Mouse (Mus musculus) heart, adult 18-20 months (tissue): ENCODE measurements around the gene St6galnac1. TPM values are rescaled to one million over a fixed set of nuclear protein-coding genes. Genes with fewer than 3 reads are reported as not detected.
"Not testable (repeated sequence)": the region's sequence is repeated elsewhere in the genome, so short reads cannot be mapped to it uniquely, and the experiment has no call there.

Experiments
- DNase-seq, 2 experiments: peaks; one replicate each; pipeline ENCODE4 v3.0.0; 2021 to 2022; ENCODE audit warnings: mixed read lengths in 1 of 2
- long read RNA-seq, 2 experiments: library from polyadenylated mRNA; stranded (forward); transcript quantifications; one replicate each; pipeline ENCODE4 v2.0.0; 2021
- total RNA-seq, 2 experiments: library from RNA; stranded (reverse); gene quantifications; 2 replicates each; pipeline ENCODE4 v1.2.3; 2021

Gene St6galnac1
- not detected for total RNA-seq
- long read RNA-seq, experiment 1: 0 reads
- long read RNA-seq, experiment 2: 0 reads

DNA sequence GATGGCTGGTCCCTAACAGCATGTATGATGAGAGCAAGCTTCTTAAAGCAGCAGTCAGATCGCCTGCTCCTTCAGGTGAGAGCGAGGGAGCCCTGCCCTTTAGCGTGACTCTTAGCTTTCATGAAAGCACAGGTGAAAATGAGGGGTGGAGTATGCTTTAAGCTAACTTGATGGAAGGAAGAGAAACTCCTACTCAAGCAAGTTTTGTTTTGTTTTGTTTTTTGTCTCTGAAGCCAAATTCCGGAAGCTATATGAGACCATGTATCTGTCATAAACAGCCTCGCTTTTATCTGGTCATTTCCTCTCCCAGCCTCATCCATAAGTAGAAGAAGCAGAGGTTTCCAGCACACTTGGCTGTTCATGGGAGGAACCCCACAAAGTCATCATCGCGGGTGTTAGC, at the start of gene St6galnac1:
St6galnac1 (minus strand) TSS at position 101 of the 400 bp plus-strand sequence.
- DNase-seq: no peak

DNA sequence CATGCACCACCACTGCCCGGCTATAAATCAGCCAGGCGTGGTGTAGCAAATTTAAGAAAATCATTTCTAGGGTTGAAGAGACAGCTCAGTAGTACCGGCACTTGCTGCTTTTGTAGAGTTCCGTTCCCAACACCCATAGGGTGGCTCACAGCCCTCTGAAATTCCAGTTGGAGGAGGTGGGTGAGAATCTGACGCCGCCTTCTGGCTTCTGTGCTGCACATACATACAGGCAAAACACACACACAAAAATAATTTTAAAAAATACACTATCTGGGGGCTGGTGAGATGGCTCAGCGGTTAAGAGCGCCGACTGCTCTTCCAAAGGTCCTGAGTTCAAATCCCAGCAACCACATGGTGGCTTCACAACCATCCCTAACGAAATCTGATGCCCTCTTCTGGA, 48.6 kb upstream of the St6galnac1 start:
- not testable (repeated sequence) for DNase-seq

DNA sequence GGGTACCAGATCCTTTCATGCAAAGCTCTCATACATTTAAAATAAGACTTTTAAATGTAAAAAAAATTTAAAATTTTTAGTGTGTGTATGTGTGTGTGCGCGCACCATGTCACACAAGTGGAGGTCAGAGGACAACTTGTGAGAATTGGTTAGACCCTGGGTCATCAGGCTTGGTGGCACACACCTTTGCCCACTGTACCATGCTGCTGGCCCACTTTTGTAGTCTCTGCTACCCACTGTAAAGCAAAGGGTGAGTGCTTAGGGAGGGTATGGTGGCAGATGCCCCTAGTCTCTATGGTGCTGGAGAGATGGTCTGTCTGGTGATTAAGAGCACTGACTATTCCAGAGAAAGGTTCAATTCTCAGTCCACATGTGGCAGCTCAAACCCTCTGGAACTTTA, 47.9 kb upstream of the St6galnac1 start:
- no peak for DNase-seq

DNA sequence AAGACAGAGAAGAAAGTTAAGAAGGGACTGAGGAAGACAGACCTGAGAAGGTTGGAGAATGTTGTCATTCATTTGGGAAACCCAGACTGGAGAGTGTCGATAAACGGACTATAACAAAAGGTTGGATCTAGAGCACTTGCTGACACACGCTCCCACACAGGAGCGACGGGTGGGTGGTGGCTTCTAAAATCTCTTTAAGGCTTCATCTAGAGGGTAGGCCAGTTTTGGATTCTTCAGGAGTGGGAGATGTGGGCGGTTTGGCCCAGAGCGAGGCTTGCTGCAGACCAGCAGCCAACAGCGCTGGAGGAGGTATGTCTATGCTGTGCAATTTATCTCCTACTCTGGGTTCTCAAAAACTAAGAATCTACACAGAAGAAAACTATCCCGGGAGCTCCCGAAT, 47.3 kb upstream of the St6galnac1 start:
- DNase-seq: no peak

DNA sequence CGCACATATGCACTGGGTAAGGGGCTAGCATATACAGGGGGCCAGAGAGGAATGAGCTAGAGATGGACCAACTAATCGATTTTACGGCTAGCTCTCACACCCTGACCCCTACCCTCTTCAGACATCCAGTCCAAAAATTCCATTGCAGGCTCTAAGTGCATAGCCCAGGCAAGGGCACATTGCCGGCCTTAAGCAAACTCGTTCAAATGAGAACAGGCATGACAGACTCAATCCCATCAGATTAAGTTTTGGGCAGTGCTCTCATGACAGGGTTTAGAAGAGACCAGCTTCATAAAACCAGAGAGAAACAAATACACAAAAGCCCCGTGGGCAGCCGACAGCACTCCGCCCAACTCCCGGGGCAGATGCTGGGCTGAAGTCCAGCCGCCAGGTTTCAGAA, 46.9 kb upstream of the St6galnac1 start:
- DNase-seq: no peak

DNA sequence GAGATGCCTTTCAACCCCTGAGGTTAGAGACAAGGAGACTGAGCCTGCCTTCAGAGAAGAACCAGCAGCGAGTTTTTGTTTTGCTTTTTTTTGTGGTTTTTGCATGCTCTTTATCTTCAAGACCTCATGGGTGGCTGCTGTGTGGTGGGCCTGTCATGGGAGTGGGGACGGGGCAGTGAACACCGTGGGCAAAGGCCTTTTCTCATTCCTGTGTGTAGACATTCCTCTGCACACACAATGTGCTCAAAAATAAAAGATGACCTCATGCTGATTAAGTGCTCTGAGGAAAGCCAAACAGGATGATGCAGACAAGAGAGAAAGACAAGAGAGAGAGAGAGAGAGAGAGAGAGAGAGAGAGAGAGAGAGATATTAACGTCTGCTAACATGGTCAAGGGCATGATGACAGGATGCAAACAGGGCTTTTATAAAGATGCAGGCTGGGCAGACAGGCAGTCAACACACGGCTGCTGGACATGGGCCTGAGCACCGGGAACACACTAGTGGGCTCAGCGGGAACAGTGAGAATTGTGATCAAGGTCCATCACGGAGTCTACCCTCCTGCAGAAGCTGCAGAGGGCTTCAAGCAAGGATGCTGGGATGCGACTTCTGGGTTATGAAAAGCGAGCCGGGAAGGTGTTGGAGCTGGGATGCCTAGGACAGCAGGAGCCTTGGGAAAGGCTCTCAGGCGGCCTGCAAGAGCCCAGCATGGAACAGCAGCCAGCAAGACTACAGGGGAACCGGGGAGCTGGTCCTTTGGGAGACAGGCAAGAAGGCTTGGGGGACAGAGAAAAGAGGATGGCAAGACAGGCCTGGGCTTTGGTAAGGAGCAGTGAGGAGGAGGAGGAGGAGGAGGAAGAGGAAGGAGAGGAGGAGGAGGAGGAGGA, 46.0 kb upstream of the St6galnac1 start:
- peak in 1 of 2 experiments; percentile 57 for DNase-seq

DNA sequence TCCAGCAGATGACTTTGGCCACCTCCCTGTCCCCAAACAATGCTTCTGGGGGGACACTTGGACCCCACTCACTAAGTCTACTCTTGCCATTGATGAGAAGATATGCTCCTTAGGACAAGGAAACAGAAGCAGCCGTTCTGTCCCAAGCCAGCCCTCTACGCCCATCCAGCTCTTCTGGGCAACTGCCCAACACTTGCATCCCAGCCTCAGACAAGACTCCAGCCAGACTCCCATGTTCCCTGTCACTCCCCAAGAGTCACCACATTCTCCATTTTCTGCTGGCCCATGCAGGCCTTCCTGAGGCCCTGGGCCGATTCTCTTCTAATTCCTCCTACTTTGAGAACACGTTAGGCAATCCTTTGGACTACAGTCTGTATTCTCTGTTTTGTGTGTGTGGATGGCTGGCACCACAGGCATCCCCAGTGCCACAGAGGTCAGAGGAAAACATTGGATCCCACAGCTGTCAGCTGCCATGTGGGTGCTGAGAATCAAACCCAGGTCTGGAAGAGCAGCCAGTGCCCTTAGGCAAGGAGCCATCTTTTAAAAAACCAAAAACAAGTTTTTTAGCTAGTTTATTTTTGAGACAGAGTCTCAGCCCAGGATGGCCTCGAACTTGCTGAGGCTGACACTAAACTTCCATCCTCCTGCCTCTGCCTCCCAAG, 44.8 kb upstream of the St6galnac1 start:
- DNase-seq: peak in 1 of 2 experiments; percentile 52

DNA sequence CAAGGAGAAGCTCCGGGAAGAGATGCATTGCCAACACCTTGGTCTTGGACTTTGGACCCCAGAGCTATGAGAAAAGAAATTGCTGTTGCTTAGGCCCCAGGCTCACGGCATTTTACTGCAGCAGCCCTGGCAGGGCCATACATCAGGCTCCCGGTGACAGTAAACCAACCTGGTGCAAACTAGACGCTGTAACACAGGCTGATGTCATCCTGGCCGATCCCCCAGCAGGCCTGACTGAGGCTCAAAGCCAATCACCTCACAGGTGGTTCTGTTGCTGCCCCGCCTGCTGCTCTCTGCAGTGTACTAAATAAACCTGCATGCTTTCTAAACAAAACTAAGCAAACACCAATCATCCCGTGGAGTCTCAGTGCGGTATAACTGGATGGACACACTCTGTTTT, 43.4 kb upstream of the St6galnac1 start:
- no peak for DNase-seq

DNA sequence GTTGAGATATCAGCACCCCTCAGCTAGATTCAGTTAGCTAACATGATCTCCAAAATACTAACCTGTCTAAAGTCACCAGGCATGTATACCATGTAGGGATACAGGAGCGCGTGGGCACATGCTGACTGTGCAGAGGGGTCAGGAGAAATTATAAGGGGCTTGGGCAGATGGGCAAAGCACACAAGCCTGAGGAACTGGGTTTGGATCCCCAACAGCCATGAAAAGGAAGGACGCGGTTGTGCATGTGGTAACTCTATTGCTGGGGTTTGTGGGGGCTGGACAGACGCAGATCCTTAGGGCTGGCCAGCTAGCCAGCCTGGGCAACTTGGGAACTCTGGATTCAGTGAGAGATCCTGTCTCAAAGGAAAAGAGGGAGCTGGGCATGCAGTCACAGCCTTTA, 42.3 kb upstream of the St6galnac1 start:
- no peak for DNase-seq

DNA sequence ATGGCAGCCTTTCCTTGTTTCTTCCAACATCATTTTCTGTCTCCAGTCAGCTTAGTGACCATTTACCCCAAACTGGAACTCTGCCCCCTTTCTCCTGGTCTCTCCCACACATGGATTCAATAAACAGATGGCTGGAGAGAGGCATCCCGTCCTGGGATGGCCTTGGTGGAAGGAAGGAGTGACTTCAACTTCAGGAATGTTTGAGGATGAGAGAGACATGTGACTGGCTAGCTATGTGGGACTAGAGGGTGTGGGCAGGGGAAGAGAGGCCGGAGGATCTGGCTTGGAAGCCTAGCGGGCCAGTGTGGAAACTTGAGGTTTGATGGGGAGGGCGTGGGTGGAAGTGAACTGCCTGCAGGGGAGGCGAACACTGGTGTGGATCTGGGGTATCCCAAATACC, 41.5 kb upstream of the St6galnac1 start:
- peak in 1 of 2 experiments; percentile 72 for DNase-seq

DNA sequence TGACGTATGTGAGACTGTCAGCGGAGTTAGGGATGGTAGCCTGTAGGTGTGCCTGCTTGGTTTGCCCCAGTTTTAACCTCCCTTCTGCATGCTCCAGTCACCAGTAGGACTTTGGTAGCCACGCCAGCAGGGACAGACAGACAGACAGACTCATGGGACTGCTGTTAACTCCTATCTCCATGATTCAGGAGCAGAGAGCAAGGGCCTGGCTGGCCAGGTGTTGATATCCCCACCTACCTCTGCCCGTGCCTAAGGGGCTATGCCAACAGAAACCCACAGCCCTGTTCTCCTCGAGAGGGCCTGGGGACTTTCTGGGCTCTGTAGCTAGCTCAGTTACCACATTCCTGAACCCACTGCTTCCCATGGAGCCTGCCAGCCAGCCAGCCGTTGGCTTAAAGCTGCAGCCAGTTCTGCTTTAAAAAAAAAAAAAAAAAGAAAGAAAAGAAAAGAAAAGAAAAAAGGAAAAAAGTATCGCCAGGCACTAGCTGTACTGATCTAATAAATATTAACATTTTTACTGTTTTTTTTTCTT, 39.6 kb upstream of the St6galnac1 start:
- no peak for DNase-seq

DNA sequence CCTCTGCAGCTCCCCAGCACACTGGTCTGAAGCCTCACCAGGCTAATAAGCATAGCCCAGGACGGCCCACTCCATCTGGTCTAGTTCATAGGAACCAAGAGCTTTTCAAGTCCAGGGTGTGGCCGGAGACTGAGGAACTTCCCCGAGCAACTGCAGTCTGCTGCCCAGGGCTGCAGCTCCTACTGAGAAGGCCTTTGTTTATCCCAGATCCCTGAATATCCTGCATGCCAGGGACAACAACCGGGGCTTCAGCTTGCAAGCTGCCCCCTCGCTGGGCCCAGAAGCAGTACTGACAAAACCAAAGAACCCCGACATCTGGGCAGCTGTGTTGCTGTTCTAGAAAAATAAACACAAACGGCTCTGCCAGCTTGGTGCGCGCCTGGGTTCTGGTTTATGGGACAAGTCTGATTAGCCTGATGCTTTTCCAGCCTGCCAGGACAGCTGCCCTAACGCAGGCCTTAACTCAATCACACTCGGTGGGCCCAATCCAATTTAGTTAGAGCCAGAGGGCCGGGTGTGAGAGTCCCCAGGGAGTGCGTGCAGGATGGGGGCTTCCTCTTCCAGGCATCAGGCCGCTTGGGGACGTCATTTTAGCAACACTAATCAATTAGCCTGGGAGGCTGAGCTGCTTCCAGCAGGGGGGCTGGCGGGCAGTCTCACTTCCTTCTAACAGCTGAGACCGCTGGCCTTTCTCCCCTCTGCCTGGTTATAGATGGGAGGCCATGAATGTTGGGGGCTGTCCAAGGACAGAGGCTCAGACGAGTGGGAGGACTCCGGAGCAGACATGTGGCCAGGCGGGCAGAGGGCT, 39.0 kb upstream of the St6galnac1 start:
- DNase-seq: peak; percentile 79 to 89

DNA sequence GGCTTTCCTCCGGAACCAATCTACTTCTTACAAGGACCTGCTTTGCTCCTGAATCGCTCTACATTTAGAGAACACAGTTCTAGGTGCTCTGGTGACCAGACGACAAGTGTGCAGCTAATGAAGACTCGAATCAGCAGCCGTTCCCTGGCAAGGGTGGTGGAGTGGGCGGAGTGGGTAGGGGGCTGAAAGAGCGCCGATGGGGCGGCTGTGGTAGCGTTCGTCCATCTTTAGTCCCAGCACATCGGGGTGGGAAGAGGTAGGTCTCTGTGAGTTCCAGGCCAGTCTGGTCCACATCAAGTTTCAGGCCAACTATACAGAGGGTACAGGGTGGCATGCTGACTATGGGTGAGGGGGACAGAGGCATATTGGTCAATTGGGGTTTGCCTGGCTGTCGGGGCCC, 38.3 kb upstream of the St6galnac1 start:
- no peak for DNase-seq

DNA sequence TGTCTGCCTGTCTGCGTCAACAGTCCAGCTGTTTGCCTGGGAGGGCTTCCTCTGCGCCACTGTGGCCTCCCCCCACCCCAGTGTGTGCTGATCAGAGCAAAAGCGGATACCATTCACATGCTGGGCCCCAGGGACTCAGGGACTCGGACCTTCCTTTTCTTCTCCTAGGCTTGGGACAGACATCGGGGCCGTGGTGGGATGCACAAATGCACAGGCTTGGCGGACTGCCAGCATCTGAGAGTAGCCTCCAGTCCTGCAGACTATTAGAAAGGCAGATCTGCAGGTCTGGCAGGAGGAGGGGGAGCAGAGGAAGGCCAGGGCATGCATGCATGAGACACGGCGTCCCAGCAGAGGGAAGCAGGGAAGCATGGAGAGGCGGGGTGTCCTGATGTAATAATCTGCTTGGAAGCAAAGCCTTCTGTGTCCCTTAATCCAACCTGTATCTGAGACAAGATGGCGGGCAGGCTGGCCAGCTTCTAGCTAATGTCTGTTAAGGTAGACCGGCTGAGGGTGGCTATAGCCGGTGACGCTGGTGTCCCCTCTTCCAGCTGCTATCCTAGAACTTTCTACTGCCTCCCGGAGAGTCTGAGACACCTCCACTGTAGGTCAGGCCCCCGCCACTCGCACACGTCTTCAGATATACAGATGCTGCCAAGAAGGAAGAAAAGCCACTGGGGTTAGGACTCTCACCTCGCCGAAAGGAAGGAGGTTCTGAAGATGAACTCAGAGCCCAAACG, 37.7 kb upstream of the St6galnac1 start:
- DNase-seq: peak in 1 of 2 experiments; percentile 68

DNA sequence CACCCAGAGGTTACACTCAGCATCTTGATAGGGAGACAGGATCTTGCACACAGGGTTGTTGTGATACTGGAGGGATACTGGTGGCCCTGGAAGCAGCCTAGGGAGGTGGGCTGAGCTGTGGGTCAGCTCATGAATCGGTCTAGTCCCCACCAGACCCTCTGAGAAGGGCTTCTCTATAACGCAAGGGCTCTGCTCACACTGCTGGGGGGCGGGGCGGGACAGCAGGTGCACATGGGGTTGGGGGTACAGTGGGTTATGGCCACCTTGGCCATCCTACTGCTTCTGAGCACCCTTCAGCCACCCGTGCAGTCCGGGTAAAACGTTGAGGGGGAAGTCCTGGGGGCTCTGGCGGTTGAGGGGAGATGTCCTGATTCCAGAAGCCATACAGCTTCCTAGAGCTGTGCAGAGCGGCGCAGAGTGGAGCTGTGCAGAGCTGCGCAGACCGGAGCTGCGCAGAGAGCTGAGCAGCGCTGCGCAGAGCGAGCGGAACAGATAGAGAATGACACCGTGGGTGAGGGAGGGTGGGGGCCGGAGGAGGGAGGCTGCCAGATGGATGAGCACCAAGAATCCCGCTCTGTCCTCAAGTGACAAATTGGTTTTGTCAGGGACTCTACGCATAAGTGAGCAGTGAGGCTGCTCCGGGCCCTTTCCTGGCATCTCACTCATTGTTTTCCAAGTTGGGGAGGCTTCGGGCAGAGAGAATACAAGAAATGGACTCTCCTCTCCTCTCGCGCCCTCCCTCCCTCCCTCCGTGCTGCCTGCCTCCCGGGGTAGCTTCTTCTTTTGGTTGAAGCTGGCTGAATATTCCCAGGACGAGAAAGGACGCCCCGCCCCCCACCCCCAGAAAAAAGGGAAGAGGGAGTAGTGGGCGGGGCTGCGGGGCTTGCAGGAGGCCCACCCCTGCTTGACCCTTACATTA, 35.9 kb upstream of the St6galnac1 start:
- peak in 1 of 2 experiments; percentile 55 for DNase-seq

DNA sequence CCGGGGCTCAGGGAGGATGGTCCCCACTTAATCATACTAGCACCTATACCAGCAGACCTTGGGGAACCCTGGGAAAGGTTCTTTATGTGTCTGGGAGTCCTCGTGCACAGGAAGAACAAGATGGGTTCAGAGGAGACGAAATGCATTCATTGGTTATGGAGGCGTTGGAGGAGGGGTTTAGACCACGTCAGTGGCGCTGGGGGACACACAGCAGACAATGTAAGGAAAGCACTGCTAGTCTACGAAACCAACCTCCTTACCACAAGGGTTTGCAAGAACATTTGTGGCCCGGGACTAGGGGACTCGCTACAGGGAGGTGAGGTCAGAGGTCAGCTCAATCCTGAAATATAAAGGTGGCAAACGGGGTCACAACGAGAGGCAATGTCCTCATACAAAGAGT, 35.2 kb upstream of the St6galnac1 start:
- DNase-seq: no peak

DNA sequence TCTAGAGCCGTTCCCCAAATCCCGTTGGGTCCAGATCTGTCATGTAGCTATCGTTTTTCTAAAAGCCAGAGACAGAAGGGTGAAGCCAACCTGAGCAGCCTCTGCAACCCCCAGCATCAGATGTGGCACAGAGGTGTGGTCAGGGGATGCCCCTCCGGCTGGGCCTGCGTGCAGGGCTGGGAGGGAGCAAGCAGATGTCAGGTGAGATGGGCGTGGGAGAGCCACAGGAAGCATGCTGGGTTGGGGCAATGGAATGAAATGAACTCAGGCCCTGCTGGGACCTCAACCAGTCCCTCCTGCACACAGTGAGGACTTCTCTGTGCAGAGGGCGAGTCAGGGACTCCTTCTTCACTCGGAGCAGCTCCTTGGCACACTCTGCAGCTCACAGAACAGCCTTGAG, 34.2 kb upstream of the St6galnac1 start:
- no peak for DNase-seq

DNA sequence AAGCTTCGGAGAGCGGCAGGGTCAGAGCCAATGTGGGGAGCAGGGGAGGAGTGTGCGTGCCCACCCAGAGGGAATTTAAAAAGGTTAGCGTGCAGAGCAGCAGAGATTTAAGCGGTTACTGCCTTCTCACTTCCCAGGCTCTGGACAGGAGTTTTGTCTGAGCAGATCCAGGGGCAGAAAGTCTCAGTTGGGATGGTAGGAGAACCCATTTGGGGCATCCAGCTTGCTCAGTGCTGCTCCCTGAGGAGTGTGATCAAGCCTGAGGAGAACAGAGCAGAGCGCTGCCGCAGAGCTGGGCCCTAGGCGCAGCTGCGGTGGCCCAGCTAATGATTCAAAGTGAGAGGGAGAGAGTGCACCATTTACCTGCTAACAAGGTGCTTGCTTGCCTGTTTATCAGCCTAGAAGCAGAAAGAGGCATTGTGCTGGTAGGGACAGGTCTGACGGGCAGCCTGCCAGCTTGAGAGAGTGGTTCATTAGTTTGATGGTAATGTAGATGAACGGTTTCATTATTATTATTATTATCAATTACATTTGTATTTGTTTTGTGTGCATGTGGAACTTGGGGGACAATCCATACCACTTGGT, 33.6 kb upstream of the St6galnac1 start:
- no peak for DNase-seq

DNA sequence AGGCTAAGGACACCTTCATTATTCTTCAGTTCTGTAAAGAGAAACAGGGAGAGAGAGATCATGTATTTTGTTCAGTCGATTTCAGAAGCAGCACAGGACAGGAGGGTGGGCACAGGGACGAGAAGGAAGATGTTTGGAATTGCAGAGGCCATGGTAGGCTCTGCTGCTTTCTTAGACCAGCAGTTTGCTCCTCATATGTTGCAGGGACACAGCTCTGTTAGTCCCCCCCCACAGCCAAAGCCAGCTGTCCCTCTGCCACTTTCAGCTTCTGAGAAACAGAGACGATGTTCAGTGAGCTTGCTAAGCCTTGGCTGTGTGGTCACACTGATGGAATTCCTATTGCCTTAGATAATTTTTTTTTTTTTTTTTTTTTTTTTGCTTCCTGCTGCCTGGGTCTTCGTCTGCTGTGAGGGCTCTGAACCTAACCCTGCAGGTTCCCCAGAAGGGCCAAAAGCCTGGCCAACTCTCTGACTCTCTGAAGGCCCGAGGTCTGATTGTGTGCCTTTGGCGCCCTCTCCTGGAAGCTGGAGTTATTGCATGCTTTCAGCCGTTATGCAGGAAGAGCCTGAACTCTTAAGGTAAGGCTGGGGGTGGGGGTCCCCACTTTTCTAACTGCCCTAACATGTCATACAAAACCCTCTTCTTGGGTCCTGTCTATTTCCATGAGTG, 32.8 kb upstream of the St6galnac1 start:
- DNase-seq: peak; percentile 86 to 94
